In the genomic region with DNA sequence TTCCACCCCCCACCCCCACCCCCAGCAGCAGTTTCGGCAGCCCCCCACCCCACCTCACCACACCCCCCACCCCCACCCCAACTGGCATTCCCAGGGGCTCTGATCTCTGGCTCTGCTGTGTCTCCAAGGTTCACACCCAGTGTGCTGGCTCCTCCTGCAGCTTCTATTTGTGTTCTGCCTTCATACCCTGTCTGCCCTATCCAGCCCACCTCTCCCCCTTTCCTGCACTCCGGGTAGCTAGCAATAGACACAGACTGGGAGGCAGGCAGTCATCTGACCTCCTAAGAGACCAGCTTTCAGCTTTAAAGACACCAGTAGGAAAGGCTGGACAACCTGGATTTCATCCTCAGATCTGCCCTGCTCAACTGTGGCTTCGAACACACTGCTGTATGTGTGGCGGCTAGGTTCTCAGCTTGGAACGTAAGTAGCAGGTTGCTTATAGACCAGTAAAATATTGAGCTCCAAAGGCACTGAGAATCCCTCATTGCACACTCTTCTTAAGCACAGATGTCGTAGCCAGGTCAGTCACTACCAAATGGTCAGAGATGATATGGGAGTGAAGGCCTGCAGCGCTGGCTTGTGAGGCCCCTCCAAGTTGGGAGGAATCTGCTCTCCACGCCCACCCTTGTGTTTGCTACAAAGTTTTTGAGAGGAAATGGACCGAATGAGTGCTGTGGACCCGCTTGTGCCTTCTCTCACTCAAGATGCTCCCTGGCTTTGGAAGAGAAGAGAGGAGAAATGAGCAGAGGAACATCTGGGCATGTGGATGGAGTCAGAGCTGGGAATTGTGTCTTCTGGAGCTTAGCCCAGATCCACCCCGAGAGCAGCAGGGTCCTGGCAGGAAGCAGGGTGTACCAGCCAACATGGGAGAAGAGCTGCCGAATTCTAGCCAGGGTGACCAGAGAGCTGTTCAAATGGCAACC, we compare ENCODE assay signal across 7 mouse cellular contexts.
DNase-seq lines count a peak whose midpoint lies in the region; ATAC-seq and TF ChIP-seq lines count a peak whose summit lies in the region.

No protein-coding gene starts in this region.

- H3K4me1 ChIP-seq in CH12.LX (ENCODE audit: control insufficient read depth in 1 of 2, insufficient read depth in 2 of 2), result peaks cover 8 to 65% of the 10 kb centered on the region in 2 experiments
- peaks cover 22% of the 10 kb centered on the region for H3K4me1 ChIP-seq in heart, embryonic 11.5 days (ENCODE audit: control insufficient read depth, insufficient read depth, low read length)
- H3K4me1 ChIP-seq in liver, embryonic 12.5 days, result peaks cover 18% of the 10 kb centered on the region

- no peak for TF ChIP-seq RAD21 in CH12.LX (IDR thresholded peaks at IDR 0.05; ENCODE audit: low read depth, low read length)

- dilution Hi-C loops in CH12.LX (cut with MboI; ENCODE audit: extremely low pct_ligation_motif_present, extremely low pct_unique_long_range_greater_than_20kb, low sequenced_read_pairs), result no loop called here

- no peak overlapping the region for H3K4me3 ChIP-seq in CH12.LX (replicated peaks in 1 of 3; ENCODE audit: low read depth in 2 of 3, low read length in 2 of 3, poor library complexity in 1 of 3)
- H3K4me3 ChIP-seq in heart, embryonic 11.5 days (ENCODE audit: low read depth, low read length), result peak overlapping the region; percentile 6; the same call in 1 of the 2 replicates
- H3K4me3 ChIP-seq in liver, embryonic 12.5 days, result peak overlapping the region; percentile 40

- no peaks in the 10 kb centered on the region for H3K27me3 ChIP-seq in CH12.LX (replicated peaks)
- no peaks in the 10 kb centered on the region for H3K27me3 ChIP-seq in heart, embryonic 11.5 days (ENCODE audit: control insufficient read depth, insufficient read depth, low read length)
- no peaks in the 10 kb centered on the region for H3K27me3 ChIP-seq in liver, embryonic 12.5 days (replicated peaks)

- H3K4me2 ChIP-seq in CH12.LX (ENCODE audit: insufficient read depth, low read depth, poor library complexity, severe bottlenecking), result peak overlapping the region; percentile 14
- peak overlapping the region; percentile 58 for H3K4me2 ChIP-seq in heart, embryonic 11.5 days
- H3K4me2 ChIP-seq in liver, embryonic 12.5 days, result peak overlapping the region; percentile 63

- WGBS in heart, embryonic 11.5 days (ENCODE audit: insufficient replicate concordance), result 51% methylated on average over 12 of the region's 12 CpGs
- 48% methylated on average over 12 of the region's 12 CpGs for WGBS in liver, embryonic 12.5 days (ENCODE audit: insufficient replicate concordance)

- no peak for TF ChIP-seq CTCF in CH12.LX (conservative IDR thresholded peaks at IDR 0.05 in 1 of 2, IDR thresholded peaks at IDR 0.05 in 1 of 2; ENCODE audit: low read depth in 2 of 2, low read length in 2 of 2)

- H3K36me3 ChIP-seq in CH12.LX (replicated peaks in 1 of 2; ENCODE audit: control insufficient read depth in 1 of 2, insufficient read depth in 1 of 2, low read length in 1 of 2), result no peaks in the 10 kb centered on the region
- H3K36me3 ChIP-seq in heart, embryonic 11.5 days (ENCODE audit: control insufficient read depth, insufficient read depth, low read length), result no peaks in the 10 kb centered on the region
- H3K36me3 ChIP-seq in liver, embryonic 12.5 days, result no peaks in the 10 kb centered on the region

- no peaks in the 10 kb centered on the region for H3K9me3 ChIP-seq in CH12.LX (replicated peaks; ENCODE audit: low read length)
- H3K9me3 ChIP-seq in heart, embryonic 11.5 days (replicated peaks; ENCODE audit: control insufficient read depth, low read length), result no peaks in the 10 kb centered on the region
- H3K9me3 ChIP-seq in liver, embryonic 12.5 days (replicated peaks), result no peaks in the 10 kb centered on the region

- no peak for DNase-seq in CH12.LX (ENCODE audit: extremely low read depth)
- DNase-seq in NIH3T3 (ENCODE audit: low read depth), result peak; percentile 52
- no peak for DNase-seq in frontal cortex, adult 2 months (ENCODE audit: extremely low spot score in 1 of 2, low spot score in 1 of 2)
- DNase-seq in adrenal gland, adult 2 months, result no peak
- DNase-seq in adrenal gland, postnatal 4 days (ENCODE audit: low spot score in 2 of 2), result no peak

- no peak overlapping the region for H3K27ac ChIP-seq in CH12.LX (ENCODE audit: insufficient read depth, low read depth)
- H3K27ac ChIP-seq in heart, embryonic 11.5 days (ENCODE audit: low read depth, low read length), result peak overlapping the region; percentile 54
- no peak overlapping the region for H3K27ac ChIP-seq in liver, embryonic 12.5 days

- TF ChIP-seq POLR2A in CH12.LX (IDR thresholded peaks at IDR 0.05; ENCODE audit: low read depth, low read length), result no peak

- ATAC-seq in heart, embryonic 11.5 days (replicated peaks; ENCODE audit: insufficient number of reproducible peaks, low FRiP score, low TSS enrichment), result 0 out of 2 replicates have a peak, but pooled peaks have one; percentile 52
- no peak for ATAC-seq in liver, embryonic 12.5 days

- in situ Hi-C loops in CH12.LX (cut with MboI; ENCODE audit: low pct_ligation_motif_present, low pct_unique_long_range_greater_than_20kb, low sequenced_read_pairs), result no loop called here

- no peak for TF ChIP-seq EP300 in CH12.LX (IDR thresholded peaks at IDR 0.05; ENCODE audit: low read length)

- no peaks in the 10 kb centered on the region for H3K79me2 ChIP-seq in CH12.LX (replicated peaks; ENCODE audit: control insufficient read depth, extremely low read depth, insufficient read depth, poor library complexity, severe bottlenecking)

- no peak overlapping the region for H3K9ac ChIP-seq in CH12.LX (ENCODE audit: insufficient read depth, low read depth)
- peak overlapping the region; percentile 47; the same call in 1 of the 2 replicates for H3K9ac ChIP-seq in heart, embryonic 11.5 days (ENCODE audit: low read depth, low read length)
- H3K9ac ChIP-seq in liver, embryonic 12.5 days, result peak overlapping the region; percentile 49

TF ChIP-seq in CH12.LX, 34 proteins besides CTCF, POLR2A, EP300 and RAD21:
- TF ChIP-seq NRF1 (IDR thresholded peaks at IDR 0.05; ENCODE audit: low read depth, low read length), result no peak
- no peak for TF ChIP-seq SIN3A (IDR thresholded peaks at IDR 0.05; ENCODE audit: low read length)
- no peak for TF ChIP-seq BHLHE40 (IDR thresholded peaks at IDR 0.05; ENCODE audit: low read depth, low read length)
- no peak for TF ChIP-seq ZNF384 (IDR thresholded peaks at IDR 0.05; ENCODE audit: low read depth, low read length)
- TF ChIP-seq GABPA (IDR thresholded peaks at IDR 0.05; ENCODE audit: insufficient replicate concordance, low read depth, low read length), result no peak
- no peak for TF ChIP-seq MYC (IDR thresholded peaks at IDR 0.05; ENCODE audit: low read depth, low read length)
- no peak for TF ChIP-seq MAX (IDR thresholded peaks at IDR 0.05; ENCODE audit: low read length)
- no peak for TF ChIP-seq KAT2A (IDR thresholded peaks at IDR 0.05; ENCODE audit: insufficient replicate concordance, low read length)
- TF ChIP-seq IRF4 (IDR thresholded peaks at IDR 0.05; ENCODE audit: low read depth, low read length), result no peak
- TF ChIP-seq PAX5 (IDR thresholded peaks at IDR 0.05; ENCODE audit: low read length), result no peak
- no peak for TF ChIP-seq ZKSCAN1 (IDR thresholded peaks at IDR 0.05; ENCODE audit: borderline replicate concordance, low read depth, low read length)
- no peak for TF ChIP-seq TCF12 (IDR thresholded peaks at IDR 0.05; ENCODE audit: low read depth, low read length)
- TF ChIP-seq ETS1 (conservative IDR thresholded peaks at IDR 0.05; ENCODE audit: low read depth, low read length), result no peak
- TF ChIP-seq E2F4 (IDR thresholded peaks at IDR 0.05; ENCODE audit: insufficient replicate concordance, low read depth, low read length), result no peak
- TF ChIP-seq UBTF (IDR thresholded peaks at IDR 0.05; ENCODE audit: low read depth, low read length), result no peak
- TF ChIP-seq TBP (conservative IDR thresholded peaks at IDR 0.05; ENCODE audit: low read depth, low read length), result no peak
- no peak for TF ChIP-seq SMC3 (IDR thresholded peaks at IDR 0.05; ENCODE audit: low read depth, low read length)
- TF ChIP-seq ZMIZ1 (IDR thresholded peaks at IDR 0.05; ENCODE audit: low read depth, low read length), result no peak
- TF ChIP-seq JUND (conservative IDR thresholded peaks at IDR 0.05; ENCODE audit: low read depth, low read length), result no peak

Comparison
In these comparisons a context has a peak if more than half of its experiments do, and no peak if none do; other contexts are left out.
1. H3K4me3 ChIP-seq: peak in heart, embryonic 11.5 days (single experiment) and liver, embryonic 12.5 days (single experiment); none in CH12.LX (0 of 3).
2. Peak in every context shown above with its lines, with median percentiles within 50 percentile points of each other: H3K4me2 ChIP-seq.